Mouse (Mus musculus): Measurements from ENCODE around the gene Prss16.

DNA sequence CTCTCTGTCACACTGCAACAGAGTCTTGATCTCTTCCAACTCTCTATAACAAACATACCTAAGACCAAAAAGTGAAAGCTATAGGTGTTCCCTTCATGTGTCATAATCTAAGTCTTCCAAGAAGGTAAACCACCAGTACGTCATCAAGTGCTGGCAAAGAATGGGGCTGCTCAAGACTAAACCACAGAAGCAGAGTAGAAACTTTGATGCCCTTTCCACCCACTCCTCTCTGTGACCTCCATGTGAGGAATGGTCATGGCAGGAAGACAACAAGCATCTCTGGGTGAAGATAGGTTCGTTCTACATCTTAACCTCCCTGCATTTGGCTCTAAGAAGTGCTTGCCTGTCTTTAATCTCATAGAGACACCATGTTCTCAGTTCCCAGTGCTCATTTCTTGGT, 25.1 kb downstream of the Prss16 start:
- TF ChIP-seq CTCF (IDR thresholded peaks at IDR 0.05; ENCODE audit: control insufficient read depth, insufficient read depth, low read length) (no peak), POLR2A (IDR thresholded peaks at IDR 0.05; ENCODE audit: borderline replicate concordance, control insufficient read depth, low read depth, low read length) (no peak)

Data from bone marrow, adult 2 months (tissue).